Mouse (Mus musculus): Measurements from ENCODE around the gene Naglu.

GRCm38 (mm10) chr11:101083083-101083697, 13.4 kb downstream of the Naglu start:
- no peak for TF ChIP-seq CTCF (IDR thresholded peaks at IDR 0.05; ENCODE audit: borderline replicate concordance, extremely low read depth, insufficient read depth, insufficient read length)
- TF ChIP-seq POLR2A (IDR thresholded peaks at IDR 0.05; ENCODE audit: borderline replicate concordance, extremely low read depth, insufficient read depth, insufficient read length, poor library complexity, severe bottlenecking), result no peak

All from brain, embryonic 14.5 days (tissue).